Mouse (Mus musculus) megakaryocyte, adult 5-6 weeks (primary cell): ENCODE measurements around the gene Samhd1. TPM values are rescaled to one million over a fixed set of nuclear protein-coding genes. Genes with fewer than 3 reads are reported as not detected.
A peak's percentile ranks its signal among the peaks of the same experiment; 100 is the strongest.

Source experiments
- ATAC-seq: 2 replicates; pipeline ENCODE4 v1.8.0; 2016; ENCODE audit warnings: mild to moderate bottlenecking, inconsistent platforms; ENCODE audit not compliant: poor library complexity, severe bottlenecking
- total RNA-seq, 2 experiments: library from RNA; stranded (forward) in 1 of 2; stranded (reverse) in 1 of 2; fragments of 153-499, 151-499 nt in 1 of 2; fragments of 221-1000, 200-1000 nt in 1 of 2; gene quantifications; 2 replicates each; pipeline versions ENCODE4 v1.2.3 to v1.2.4; 2015 to 2017

Gene Samhd1
- total RNA-seq (2015) = 730 and 815 TPM in 2 replicates
- total RNA-seq (2017) = 599 and 677 TPM in 2 replicates

DNA sequence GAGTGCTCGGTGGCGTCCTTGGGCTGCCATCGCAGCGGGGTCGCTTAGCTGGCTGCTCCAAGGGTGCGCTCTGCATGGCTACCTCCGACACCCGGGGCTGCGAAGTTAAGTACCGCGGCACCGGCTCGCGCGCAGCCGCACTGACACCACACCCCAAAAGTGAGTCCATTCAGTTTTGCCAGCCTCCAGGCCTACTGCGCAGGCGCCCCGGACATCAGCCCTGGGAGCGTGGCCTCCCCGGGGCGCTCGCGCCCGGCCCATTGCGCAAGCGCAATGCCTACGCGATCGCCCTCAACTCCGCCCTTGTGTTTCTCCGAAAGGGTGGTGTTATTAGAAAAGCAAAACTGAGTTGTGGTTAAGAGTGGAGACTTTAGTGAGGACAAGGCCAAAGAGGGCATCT is at the start of gene Samhd1:
Gene Samhd1 (minus strand): TSS at position 252 of the 400 bp plus-strand sequence.
- peak; percentile 69 for ATAC-seq

DNA sequence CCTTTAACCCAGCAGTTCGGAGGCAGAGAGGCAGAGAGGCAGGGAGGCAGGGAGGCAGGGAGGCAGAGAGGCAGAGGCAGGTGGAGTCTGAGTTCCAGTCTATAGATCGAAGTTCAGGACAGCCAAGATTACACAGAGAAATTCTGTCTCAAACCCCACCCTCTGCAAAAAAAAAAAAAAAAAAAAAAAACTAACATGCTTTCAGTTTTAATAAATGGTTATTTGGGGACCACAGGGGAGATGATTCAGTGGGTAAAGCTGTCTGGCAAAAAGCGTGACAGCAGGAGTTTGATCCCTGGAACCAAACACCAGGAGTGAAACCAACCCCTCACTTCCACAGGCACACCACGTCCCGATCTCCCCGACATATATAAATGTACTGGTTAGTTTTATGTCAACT is 43.1 kb upstream of the Samhd1 start:
- no peak for ATAC-seq

DNA sequence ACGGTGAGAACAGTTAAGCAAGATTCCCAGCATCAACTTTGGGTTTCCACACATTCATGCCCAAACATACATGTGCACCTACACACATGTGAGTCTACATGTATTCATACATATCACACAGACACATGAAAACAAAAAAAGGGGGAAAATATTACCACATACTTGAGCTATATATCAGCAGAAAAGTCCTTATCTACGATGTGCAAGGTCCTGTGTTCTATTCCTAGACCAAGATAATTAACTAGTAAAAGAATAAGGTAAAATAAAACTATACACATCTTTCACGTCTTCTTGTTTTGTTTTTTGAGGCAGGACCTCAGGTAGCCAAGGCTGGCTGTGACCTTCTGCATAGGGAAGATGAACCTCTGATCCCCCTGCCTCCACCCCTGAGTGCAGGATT is 41.2 kb upstream of the Samhd1 start:
- ATAC-seq = no peak

DNA sequence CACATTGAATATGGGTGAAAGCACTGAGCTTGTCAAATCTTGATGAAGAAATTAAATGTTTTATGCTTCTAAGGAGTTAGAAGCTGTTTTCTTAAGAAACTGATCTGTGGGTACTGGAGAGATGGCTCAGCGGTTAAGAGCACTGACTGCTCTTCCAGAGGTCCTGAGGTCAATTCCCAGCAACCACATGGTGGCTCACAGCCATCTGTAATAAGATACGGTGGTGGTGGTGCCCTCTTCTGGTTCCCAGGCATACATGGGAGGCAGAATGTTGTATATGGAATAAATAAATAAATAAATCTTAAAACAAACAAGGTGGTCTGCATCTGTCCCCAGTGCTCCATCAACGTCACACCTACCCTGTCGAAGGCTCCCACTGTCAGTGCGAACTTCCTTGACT is 39.4 kb upstream of the Samhd1 start:
- no peak for ATAC-seq

DNA sequence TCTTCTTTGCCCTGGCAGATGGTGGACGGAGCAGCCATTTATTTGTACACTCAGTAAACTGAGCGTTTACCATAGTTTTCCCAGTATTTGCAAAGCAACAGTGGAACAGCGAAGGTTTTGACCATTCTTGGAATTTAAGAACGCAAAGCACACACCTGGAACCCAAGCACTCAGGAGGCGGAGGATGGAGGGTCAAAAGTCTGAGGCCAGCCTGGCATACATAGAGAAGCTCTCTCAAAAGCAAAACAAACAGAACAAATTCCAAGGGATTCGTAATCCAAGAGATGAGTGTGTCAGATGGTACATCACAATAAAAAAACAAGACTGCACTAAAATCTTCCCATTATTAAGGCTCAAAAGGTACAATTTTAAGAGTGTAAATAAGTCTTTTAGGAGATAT is 38.5 kb upstream of the Samhd1 start:
- no peak for ATAC-seq

DNA sequence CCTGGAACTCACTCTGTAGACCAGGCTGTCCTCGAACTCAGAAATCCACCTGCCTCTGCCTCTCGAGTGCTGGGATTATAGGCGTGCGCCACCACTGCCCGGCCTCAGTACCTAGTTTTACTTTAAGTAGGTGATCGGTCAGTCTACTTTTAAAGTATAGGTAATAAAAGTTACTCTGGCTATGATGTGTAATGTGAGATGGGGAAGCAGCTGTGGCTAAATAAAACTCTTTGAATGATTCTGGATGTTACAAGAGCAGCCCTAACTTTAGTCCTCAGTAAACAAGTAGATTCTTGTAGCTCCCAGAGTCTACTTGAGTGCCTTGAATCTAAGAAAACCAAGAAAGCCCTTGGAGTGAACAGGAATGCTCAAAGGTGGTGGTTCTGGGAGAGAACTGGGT is 37.9 kb upstream of the Samhd1 start:
- ATAC-seq = no peak

DNA sequence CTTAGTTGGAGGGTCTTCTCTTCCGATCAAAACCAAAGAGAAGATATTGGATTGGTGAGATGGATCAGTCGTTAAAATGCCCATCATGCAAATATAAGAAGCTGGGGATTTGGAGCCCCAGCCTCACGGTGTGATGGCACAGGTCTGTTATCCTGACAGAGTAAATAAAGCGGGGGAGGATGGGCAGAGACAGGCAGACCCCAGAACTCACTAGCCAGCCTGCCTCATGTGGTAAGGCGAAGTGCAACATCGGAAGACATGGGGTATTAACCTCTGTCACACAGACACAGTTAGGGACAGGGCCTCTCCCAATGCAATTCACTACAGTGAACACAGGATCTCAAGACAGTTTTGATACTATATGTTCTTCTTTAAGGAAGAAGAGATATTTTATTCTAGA is 35.6 kb upstream of the Samhd1 start:
- ATAC-seq = no peak

DNA sequence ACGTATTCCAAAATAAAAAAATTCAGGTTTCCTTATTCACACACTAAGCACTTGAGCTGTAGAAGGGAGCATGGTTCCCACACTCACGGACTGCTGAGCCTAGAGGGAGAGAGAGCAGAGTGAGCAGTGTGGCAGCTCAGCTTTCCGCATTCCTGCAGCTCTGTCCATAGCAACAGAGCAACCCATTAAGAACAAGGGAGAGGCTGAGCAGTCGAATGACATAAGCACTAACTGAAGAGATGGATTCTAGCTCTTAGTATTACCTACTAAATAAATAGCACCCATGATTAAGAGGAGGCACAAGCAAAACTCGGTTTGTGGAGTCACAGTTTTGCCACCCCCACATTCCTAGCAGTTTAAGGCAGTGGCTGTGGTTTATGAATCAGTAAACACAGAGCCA is 35.1 kb upstream of the Samhd1 start:
- no peak for ATAC-seq

DNA sequence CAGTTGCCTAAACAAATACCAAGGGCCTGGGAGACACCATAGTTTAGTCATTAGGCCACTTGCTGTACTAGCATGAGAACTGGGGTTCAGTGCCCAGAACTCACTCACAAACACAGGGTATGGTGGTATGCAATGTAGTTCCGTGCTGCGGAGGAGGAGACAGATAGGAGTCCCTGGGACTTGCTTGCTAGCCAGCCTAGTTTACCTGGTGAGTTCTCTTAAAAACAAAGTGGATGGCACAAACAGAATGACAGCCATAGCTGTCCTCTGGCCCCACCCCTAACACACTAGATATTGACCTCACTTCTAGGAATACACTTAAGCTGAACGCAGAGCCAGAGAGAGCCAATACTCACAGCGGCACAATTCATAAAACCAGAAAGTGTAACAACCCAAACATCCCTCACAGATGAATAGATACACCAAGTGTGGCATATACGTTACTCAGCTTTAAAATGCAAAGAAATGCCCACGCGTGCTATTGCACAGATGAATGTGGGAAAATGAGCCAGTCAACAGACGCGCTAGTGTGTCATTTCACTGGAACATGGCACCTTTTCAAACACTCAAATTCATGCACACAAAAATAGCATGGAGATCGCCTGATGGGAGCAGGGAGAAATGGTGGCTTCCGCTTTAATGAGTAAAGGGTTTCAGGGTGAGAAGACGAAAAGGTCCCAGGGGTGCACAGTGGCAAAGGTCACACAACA is 31.5 kb upstream of the Samhd1 start:
- no peak for ATAC-seq

DNA sequence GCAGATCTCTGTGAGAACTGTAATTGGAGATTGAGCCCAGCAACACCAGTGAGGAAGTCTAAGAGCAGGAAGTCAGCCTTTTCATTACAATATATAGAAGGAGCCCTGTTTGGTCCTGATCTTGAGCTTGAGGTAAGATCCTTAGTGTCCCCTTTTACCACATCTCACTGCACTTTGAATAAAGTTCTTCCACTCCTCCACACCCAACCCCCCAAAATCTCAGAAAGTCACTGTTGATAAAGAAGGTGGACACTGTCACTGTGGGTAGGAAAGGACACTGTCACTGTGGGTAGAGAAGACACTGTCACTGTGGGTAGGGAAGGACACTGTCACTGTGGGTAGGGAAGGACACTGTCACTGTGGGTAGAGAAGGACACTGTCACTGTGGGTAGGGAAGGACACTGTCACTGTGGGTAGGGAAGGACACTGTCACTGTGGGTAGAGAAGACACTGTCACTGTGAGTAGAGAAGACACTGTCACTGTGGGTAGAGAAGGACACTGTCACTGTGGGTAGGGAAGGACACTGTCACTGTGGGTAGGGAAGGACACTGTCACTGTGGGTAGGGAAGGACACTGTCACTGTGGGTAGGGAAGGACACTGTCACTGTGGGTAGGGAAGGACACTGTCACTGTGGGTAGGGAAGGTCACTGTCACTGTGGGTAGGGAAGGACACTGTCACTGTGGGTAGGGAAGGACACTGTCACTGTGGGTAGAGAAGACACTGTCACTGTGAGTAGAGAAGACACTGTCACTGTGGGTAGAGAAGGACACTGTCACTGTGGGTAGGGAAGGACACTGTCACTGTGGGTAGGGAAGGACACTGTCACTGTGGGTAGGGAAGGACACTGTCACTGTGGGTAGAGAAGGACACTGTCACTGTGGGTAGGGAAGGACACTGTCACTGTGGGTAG is 30.5 kb upstream of the Samhd1 start:
- ATAC-seq = peak; percentile 70

DNA sequence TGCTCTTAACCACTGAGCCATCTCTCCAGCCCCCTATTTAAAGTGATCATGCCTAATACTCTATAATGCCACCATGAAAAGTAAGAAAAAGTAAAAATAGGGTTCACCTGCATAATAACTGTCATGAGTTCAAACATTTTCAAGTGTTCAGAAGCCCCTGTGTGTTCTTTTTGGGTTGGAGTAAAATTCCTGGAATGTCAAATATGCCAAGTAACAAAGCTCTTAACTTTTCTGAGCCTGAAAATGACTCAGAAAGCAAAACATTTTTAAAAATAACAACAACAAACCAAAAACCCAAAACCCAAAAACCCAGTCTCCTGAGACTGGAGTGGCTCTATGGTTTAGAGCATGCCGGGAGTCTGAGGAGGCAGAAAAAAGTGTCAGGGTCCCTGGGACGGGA is 29.0 kb upstream of the Samhd1 start:
- no peak for ATAC-seq

DNA sequence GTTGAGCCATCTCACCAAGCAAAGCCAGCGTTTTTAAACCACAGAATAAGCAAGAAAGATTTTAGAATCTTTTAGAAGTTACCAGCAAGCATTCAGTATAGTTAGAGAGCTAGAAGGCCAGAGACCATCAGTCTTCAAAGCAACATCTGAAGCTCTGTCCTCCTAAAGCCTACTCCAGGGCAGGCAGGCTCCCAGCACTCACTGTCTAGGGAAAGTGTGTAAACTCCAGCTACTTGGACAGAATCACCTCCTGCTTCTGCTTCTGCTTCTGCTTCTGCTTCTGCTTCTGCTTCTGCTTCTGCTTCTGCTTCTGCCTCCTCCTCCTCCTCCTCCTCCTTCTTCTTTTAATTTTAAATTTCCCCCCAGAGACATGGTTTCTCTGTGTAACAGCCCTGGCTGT is 21.0 kb upstream of the Samhd1 start:
- ATAC-seq = peak; percentile 77

DNA sequence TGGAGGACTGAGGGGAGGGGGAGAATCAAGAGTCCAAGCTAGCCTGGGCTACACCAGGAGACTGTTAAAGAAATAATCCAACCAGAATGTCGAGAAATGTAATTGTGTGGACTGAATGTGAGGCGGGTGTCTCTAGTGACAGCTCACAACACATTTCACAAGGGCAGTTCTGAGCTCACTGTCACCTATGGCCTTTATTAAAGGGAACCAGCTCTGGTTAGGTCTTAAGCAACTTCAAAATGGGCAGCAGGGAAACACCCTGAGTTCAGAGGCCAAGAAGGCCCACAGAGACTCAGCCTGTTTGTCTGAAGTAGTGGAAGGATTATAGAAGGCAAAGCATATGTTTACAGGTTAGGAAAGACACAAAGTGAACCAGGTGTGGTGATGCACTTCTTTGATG is 18.2 kb upstream of the Samhd1 start:
- ATAC-seq = peak; percentile 90

DNA sequence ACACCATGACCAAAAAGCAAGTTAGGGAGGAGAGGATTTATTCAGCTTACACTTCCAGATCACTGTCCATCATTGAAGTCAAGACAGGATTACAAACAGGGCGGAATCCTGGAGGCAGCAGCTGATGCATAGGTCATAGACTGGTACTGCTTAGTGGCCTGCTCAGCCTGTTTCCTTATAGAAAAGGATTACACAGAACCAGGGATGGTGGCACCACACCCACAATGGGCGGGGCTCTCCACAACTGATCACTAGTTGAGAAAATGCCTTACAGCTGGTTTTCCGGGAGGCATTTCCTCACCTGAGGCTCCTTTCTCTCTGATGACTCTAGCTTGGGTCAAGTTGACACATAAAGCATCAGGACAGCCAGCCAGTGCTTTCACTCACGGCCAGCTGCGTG is 13.4 kb upstream of the Samhd1 start:
- no peak for ATAC-seq

DNA sequence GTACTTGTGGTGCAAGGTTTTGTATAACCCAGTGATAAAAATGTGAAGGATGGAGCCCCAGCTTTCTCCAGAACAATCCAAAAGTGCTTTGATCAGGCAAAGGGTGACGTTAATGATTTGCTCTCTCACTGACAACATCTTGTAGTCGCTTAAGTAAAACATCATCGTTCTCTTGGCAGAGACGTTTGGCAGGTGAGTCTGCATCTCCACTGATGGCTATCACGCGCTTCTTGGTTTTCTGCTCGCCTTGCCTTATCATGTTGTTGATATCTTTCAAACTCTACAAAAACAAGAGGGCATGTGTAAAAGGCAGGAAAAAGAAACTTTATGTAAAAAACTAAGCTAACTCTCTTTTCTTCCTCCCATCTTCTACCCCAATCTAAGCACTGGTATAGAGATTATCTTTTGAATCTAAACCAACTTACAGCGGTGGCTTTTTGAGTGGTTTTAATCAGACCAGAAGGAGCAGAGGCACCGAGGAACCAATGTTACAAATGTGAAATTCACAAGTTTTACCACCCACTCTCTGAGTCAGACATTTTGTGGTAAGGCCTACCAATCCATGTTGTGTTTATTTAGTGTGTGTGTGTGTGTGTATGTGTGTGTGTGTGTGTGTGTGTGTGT is 12.4 kb upstream of the Samhd1 start:
- peak; percentile 54 for ATAC-seq

DNA sequence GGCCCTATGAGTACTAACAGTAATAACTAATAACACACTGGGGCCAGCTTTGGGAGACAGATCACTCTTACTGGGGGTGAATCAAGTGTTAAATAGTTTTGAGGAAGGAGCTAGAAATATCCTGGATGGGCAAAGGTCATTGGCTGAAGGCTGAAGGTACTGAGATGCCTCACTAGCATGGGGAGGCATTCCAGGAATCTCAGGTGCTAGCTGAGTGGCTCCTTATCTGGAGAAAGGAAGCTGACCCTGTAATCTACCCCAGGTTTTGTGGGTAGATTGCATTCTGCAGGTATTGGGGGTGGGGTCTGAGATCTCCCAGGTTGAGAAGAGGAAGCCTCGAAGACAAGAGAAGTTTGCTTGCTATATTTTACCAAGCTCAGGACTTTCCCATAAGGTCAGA is 10.1 kb upstream of the Samhd1 start:
- ATAC-seq = no peak

DNA sequence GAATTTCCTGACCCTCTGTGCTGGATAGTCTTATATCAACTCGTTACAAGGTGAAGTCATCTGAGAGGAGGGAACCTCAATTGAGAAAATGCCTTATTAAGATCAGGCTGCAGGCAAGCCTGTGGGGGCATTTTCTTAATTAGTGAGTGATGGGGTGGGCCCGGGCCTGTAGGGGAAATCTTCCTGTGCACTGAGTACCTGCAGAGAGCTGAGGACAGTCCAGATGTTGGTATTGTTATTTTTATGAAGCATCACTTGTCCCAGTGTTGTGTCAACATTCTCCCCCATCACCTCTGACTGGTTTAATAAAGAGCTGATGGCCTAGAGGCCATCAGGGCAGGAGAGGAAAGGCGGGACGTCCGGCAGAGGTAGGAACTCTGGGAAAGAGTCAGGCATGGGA is 9.1 kb upstream of the Samhd1 start:
- no peak for ATAC-seq

DNA sequence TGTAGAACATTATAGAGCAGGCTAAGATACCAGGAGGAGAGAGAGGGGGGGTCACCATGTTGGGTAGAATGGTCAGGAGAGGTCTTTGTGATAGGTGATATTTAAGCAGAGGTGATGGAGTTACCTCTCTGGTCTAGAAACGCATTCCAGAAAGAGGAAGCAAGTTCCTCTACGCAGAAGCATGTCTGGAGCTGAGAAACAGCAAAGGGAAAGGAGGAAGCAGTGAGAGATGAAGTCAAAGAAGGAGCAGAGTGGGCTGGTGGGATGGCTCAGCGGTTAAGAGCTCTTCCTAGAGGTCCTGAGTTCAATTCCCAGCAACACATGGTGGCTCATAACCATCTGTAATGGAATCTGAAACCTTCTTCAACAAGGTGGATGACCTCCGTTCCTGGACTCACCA is 6.9 kb upstream of the Samhd1 start:
- ATAC-seq = peak; percentile 60

DNA sequence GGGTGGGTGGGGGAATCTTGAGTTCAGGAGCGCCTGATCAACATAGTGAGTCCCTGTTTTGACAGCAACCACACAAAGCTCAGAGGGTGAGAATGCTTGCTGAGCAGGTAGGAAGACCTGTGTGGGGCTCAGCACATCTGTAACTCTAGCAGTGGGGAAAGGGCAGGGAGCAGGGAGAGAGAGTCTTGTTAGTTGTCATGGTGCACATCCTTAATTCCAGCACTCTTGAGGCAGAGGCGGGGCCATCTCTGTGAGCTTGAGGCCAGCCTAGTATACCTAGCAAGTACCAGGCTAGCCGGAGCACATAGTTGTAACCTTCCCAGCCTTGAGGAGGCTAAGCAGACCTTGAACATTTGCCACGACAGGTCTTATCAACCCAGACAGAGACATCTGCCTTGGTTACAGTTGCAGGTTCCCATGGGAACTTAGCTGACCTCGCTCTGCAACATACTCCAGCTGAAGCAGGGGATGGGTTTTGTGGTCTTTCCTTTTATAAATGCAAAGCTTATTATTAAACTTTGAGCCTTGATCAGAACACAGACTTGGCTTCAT is 4.3 kb upstream of the Samhd1 start:
- no peak for ATAC-seq

DNA sequence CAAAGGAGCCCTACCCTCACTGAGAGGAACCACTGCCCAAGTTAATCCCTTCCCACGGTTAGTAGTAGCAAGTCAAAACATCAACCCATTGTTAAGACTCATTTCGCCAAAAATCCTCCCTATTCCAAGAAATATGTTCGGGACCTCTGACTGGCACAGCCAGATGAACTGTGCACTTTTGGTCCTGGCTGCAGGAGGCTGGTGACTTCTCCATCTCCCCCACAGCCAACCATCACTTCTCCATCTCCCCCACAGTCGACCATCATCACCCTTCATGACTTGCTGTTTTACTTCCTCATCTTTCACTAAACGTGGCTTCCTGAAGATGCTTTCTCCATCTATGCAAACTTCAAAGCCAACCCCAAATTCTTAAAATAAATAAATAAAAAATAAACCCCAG is 3.7 kb upstream of the Samhd1 start:
- peak; percentile 61 for ATAC-seq

DNA sequence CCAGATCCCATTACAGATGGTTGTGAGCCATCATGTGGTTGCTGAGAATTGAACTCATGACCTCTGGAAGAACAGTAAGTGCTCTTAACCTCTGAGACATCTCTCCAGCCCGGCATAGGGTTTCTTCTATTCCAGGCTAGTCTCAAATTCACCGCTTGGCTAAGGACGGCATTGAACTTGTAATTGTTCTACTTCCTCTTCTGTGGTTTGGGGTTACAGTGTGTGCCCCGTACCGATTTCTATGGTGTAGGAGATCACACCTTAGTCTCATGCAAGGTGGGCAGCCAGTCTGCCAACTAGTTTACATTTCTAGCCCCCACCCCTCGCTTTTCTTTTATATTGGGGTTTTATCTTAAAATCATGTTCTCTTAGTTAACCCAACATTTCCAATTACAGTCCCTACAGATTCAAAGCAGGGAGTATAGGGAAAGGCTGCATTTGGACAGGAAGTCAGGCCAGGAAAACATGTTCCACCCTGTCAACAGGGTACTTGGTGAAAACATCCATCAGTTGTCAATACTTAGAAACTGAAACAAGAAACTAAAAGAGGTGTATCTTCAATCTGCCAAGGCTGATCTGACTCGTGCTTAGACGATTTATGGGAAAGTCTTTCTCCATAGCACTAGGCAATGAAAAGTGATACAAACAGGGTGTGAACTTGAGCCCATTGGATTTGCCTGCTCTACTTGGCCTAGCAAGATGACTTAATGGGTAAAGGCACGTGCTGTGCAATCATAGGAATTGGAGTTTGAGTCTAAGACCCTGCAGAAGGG is 3.1 kb upstream of the Samhd1 start:
- peak; percentile 31 for ATAC-seq
